Mouse (Mus musculus) stomach, embryonic 16.5 days (tissue): Measurements from ENCODE around the gene Man1c1. TPM values are rescaled to one million over a fixed set of nuclear protein-coding genes. Genes with fewer than 3 reads are reported as not detected.

Experiments
- ATAC-seq: fragments of 200-750 bp; cut with Nextera tagmentation; 2 replicates; pipeline ENCODE4 v1.8.0; 2017; ENCODE audit warnings: moderate number of reproducible peaks, moderate TSS enrichment; ENCODE audit not compliant: insufficient read depth, low FRiP score
- H3K27ac ChIP-seq: fragments of 300-500 bp; sonication (generic); 2 replicates; pipeline ENCODE4 v1.5.1; 2014; ENCODE audit warnings: low read length
- H3K27me3 ChIP-seq: fragments of 300-500 bp; sonication (generic); 2 replicates; pipeline ENCODE4 v1.6.1; 2014; ENCODE audit warnings: low read length, control low read depth, mixed read lengths; ENCODE audit not compliant: control insufficient read depth, insufficient read depth
- H3K36me3 ChIP-seq: fragments of 300-500 bp; sonication (generic); 2 replicates; pipeline ENCODE4 v1.6.1; 2014; ENCODE audit warnings: low read length; ENCODE audit not compliant: control insufficient read depth, insufficient read depth
- H3K4me1 ChIP-seq: fragments of 300-500 bp; sonication (generic); 2 replicates; pipeline ENCODE4 v1.6.1; 2014; ENCODE audit warnings: low read length, control low read depth, mixed read lengths; ENCODE audit not compliant: control insufficient read depth, insufficient read depth
- H3K4me2 ChIP-seq: fragments of 300-500 bp; sonication (generic); 2 replicates; pipeline ENCODE4 v1.6.1; 2014; ENCODE audit warnings: low read depth, low read length, mixed read lengths
- H3K4me3 ChIP-seq: fragments of 300-500 bp; sonication (generic); replicated peaks from 2 replicates; pipeline ENCODE4 v1.5.1; 2014; ENCODE audit warnings: mild to moderate bottlenecking, low read length
- H3K9ac ChIP-seq: fragments of 300-500 bp; sonication (generic); 2 replicates; pipeline ENCODE4 v1.6.1; 2014; ENCODE audit warnings: low read length
- H3K9me3 ChIP-seq: fragments of 300-500 bp; sonication (generic); replicated peaks from 2 replicates; pipeline ENCODE4 v1.6.1; 2016; ENCODE audit warnings: low read length, control low read depth; ENCODE audit not compliant: control insufficient read depth
- WGBS: fragments of 180-500 bp; shearing (Covaris S2); extraction: QIAGEN DNeasy Blood & Tissue Kit; methylation state at CpG from one replicate; pipeline ENCODE4 v1.1.7; 2014; 5-methylcytosine and 5-hydroxymethylcytosine counted together
- polyA plus RNA-seq: library from polyadenylated mRNA; unstranded; fragments of >200 nt; fragmentation: Nextera tagmentation; extraction: Ambion mirVana; gene quantifications from 2 replicates; pipeline ENCODE4 v1.2.1, GENCODE M21; 2015

The Man1c1 gene
- polyA plus RNA-seq, 1 experiment from 2014 or later, result 1.6 TPM

GRCm38 (mm10) chr4:134577281-134577680 lies 126.8 kb downstream of the Man1c1 start:
- H3K36me3 ChIP-seq, result no peaks in the 10 kb centered on the region
- H3K9ac ChIP-seq, result no peak overlapping the region
- ATAC-seq, result no peak
- H3K9me3 ChIP-seq, result no peaks in the 10 kb centered on the region
- no peak overlapping the region for H3K4me2 ChIP-seq
- 72% methylated on average over 2 of the region's 2 CpGs for WGBS
- H3K4me3 ChIP-seq, result no peak overlapping the region
- peaks cover 10% of the 10 kb centered on the region; the same call in 1 of the 2 replicates for H3K4me1 ChIP-seq
- H3K27ac ChIP-seq, result no peak overlapping the region
- H3K27me3 ChIP-seq, result no peaks in the 10 kb centered on the region; the same call in 1 of the 2 replicates

GRCm38 (mm10) chr4:134575486-134575885 lies 128.6 kb downstream of the Man1c1 start:
- Histone ChIP-seq H3K9ac (no peak overlapping the region), H3K4me3 (no peak overlapping the region), H3K9me3 (no peaks in the 10 kb centered on the region), H3K27me3 (no peaks in the 10 kb centered on the region), H3K27ac (no peak overlapping the region), H3K36me3 (no peaks in the 10 kb centered on the region), H3K4me2 (no peak overlapping the region), H3K4me1 (peaks cover 10% of the 10 kb centered on the region; the same call in 1 of the 2 replicates)
- WGBS, result 45% methylated on average over 11 of the region's 11 CpGs
- no peak for ATAC-seq

GRCm38 (mm10) chr4:134572449-134573300 lies 131.4 kb downstream of the Man1c1 start:
- no peaks in the 10 kb centered on the region for H3K27me3 ChIP-seq
- no peaks in the 10 kb centered on the region for H3K4me1 ChIP-seq
- H3K36me3 ChIP-seq, result no peaks in the 10 kb centered on the region
- 0 out of 2 replicates have a peak, but pooled peaks cover 3% of the 10 kb centered on the region for H3K9me3 ChIP-seq
- no peak overlapping the region for H3K4me3 ChIP-seq
- ATAC-seq, result no peak
- H3K9ac ChIP-seq, result no peak overlapping the region
- 79% methylated on average over 24 of the region's 24 CpGs for WGBS
- no peak overlapping the region for H3K27ac ChIP-seq
- no peak overlapping the region for H3K4me2 ChIP-seq

- ATAC-seq, result no peak
- Histone ChIP-seq H3K4me3 (no peak overlapping the region), H3K36me3 (no peaks in the 10 kb centered on the region), H3K27me3 (no peaks in the 10 kb centered on the region), H3K27ac (no peak overlapping the region), H3K4me2 (no peak overlapping the region), H3K9ac (no peak overlapping the region), H3K4me1 (no peaks in the 10 kb centered on the region), H3K9me3 (0 out of 2 replicates have a peak, but pooled peaks cover 3% of the 10 kb centered on the region)
- WGBS, result 81% methylated on average over 14 of the region's 14 CpGs
Observed at GRCm38 (mm10) chr4:134570704-134571451, 133.2 kb downstream of the Man1c1 start.

GRCm38 (mm10) chr4:134569831-134570230 lies 134.3 kb downstream of the Man1c1 start:
- Histone ChIP-seq H3K36me3 (0 out of 2 replicates have a peak, but pooled peaks cover 4% of the 10 kb centered on the region), H3K27ac (no peak overlapping the region), H3K4me1 (no peaks in the 10 kb centered on the region), H3K9me3 (0 out of 2 replicates have a peak, but pooled peaks cover 3% of the 10 kb centered on the region), H3K4me3 (no peak overlapping the region), H3K9ac (no peak overlapping the region), H3K27me3 (no peaks in the 10 kb centered on the region), H3K4me2 (no peak overlapping the region)
- ATAC-seq, result no peak
- 77% methylated on average over 8 of the region's 8 CpGs for WGBS

GRCm38 (mm10) chr4:134569205-134569604 lies 134.9 kb downstream of the Man1c1 start:
- H3K4me3 ChIP-seq, result no peak overlapping the region
- no peak for ATAC-seq
- H3K27me3 ChIP-seq, result no peaks in the 10 kb centered on the region
- no peak overlapping the region for H3K27ac ChIP-seq
- 0 out of 2 replicates have a peak, but pooled peaks cover 4% of the 10 kb centered on the region for H3K36me3 ChIP-seq
- H3K4me2 ChIP-seq, result no peak overlapping the region
- H3K9ac ChIP-seq, result no peak overlapping the region
- H3K4me1 ChIP-seq, result no peaks in the 10 kb centered on the region
- WGBS, result 79% methylated on average over 6 of the region's 6 CpGs
- H3K9me3 ChIP-seq, result 0 out of 2 replicates have a peak, but pooled peaks cover 3% of the 10 kb centered on the region

GRCm38 (mm10) chr4:134567377-134568226 lies 136.5 kb downstream of the Man1c1 start:
- Histone ChIP-seq H3K9ac (no peak overlapping the region), H3K4me3 (no peak overlapping the region), H3K4me1 (no peaks in the 10 kb centered on the region), H3K9me3 (0 out of 2 replicates have a peak, but pooled peaks cover 3% of the 10 kb centered on the region), H3K36me3 (0 out of 2 replicates have a peak, but pooled peaks cover 4% of the 10 kb centered on the region), H3K27me3 (no peaks in the 10 kb centered on the region), H3K4me2 (no peak overlapping the region), H3K27ac (no peak overlapping the region)
- 37% methylated on average over 19 of the region's 19 CpGs for WGBS
- no peak for ATAC-seq

GRCm38 (mm10) chr4:134564093-134564492 lies 140.0 kb downstream of the Man1c1 start:
- Histone ChIP-seq H3K9me3 (0 out of 2 replicates have a peak, but pooled peaks cover 1% of the 10 kb centered on the region), H3K4me1 (no peaks in the 10 kb centered on the region), H3K4me2 (no peak overlapping the region), H3K36me3 (0 out of 2 replicates have a peak, but pooled peaks cover 4% of the 10 kb centered on the region), H3K4me3 (no peak overlapping the region), H3K27me3 (no peaks in the 10 kb centered on the region), H3K9ac (no peak overlapping the region), H3K27ac (no peak overlapping the region)
- ATAC-seq, result no peak
- WGBS, result 80% methylated on average over 6 of the region's 6 CpGs
